Mouse (Mus musculus) hindbrain, embryonic 15.5 days (tissue): Measurements from ENCODE around the gene Daam2. TPM values are rescaled to one million over a fixed set of nuclear protein-coding genes. Genes with fewer than 3 reads are reported as not detected.

ENCODE experiments used
- ATAC-seq: fragments of 200-750 bp; cut with Nextera tagmentation; 2 replicates; pipeline ENCODE4 v1.8.0; 2017; ENCODE audit warnings: low read depth, moderate number of reproducible peaks, moderate TSS enrichment; ENCODE audit not compliant: low FRiP score
- H3K27ac ChIP-seq: fragments of 300-500 bp; sonication (generic); replicated peaks from 2 replicates; pipeline ENCODE4 v1.5.1; 2015; ENCODE audit warnings: mild to moderate bottlenecking, inconsistent platforms
- H3K27me3 ChIP-seq: fragments of 300-500 bp; sonication (generic); 2 replicates; pipeline ENCODE4 v1.6.1; 2015; ENCODE audit warnings: control low read depth, inconsistent platforms
- H3K36me3 ChIP-seq: fragments of 300-500 bp; sonication (generic); 2 replicates; pipeline ENCODE4 v1.6.1; 2015; ENCODE audit warnings: control low read depth, inconsistent platforms
- H3K4me1 ChIP-seq: fragments of 300-500 bp; sonication (generic); replicated peaks from 2 replicates; pipeline ENCODE4 v1.6.1; 2015; ENCODE audit warnings: control low read depth, inconsistent platforms
- H3K4me2 ChIP-seq: fragments of 300-500 bp; sonication (generic); 2 replicates; pipeline ENCODE4 v1.6.1; 2015; ENCODE audit warnings: moderate library complexity, mild to moderate bottlenecking, inconsistent platforms
- H3K4me3 ChIP-seq: fragments of 300-500 bp; sonication (generic); 2 replicates; pipeline ENCODE4 v1.5.1; 2015; ENCODE audit warnings: mild to moderate bottlenecking, inconsistent platforms
- H3K9ac ChIP-seq: fragments of 300-500 bp; sonication (generic); 2 replicates; pipeline ENCODE4 v1.6.1; 2015; ENCODE audit warnings: inconsistent platforms
- H3K9me3 ChIP-seq: fragments of 300-500 bp; sonication (generic); 2 replicates; pipeline ENCODE4 v1.6.1; 2016; ENCODE audit warnings: control low read depth, inconsistent platforms
- WGBS: fragments of 180-500 bp; shearing (Covaris S2); methylation state at CpG from one replicate; pipeline ENCODE4 v1.1.7; 2015; 5-methylcytosine and 5-hydroxymethylcytosine counted together
- polyA plus RNA-seq: library from polyadenylated mRNA; unstranded; fragments of >200 nt; fragmentation: Nextera tagmentation; extraction: Ambion mirVana; gene quantifications from 2 replicates; pipeline ENCODE4 v1.2.1, GENCODE M21; 2015

Gene Daam2
- polyA plus RNA-seq, 1 experiment from 2014 or later, result 2.5 TPM

DNA sequence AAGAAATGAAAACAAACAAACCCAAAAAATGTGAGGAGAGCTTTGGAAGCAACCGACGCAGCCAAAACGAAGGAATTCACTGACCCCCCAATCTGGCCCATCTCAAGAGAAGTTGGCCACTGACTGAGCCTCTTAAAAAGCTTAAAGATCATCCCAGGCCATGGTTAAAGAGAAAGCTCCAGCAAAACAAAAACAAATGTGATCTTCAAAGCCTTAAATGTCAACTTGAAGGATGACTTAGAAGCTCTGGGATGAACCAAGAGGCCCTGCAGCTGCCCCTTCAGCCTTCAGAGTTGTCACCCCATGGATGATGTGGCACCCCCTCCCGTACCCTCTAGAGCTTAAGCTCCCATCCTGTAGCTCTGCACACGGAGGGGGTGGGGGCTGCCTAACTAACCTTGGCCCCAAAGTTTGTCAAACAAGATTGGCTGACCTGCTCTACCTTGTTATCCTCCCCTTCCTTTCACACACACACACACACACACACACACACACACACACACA is 4.3 kb downstream of the Daam2 start:
- Histone ChIP-seq H3K4me1 (peaks cover 19% of the 10 kb centered on the region), H3K4me3 (no peak overlapping the region), H3K27me3 (peaks cover 4% of the 10 kb centered on the region; the same call in 1 of the 2 replicates), H3K36me3 (no peaks in the 10 kb centered on the region), H3K9me3 (no peaks in the 10 kb centered on the region), H3K4me2 (no peak overlapping the region), H3K27ac (no peak overlapping the region), H3K9ac (no peak overlapping the region)
- 45% methylated on average over 5 of the region's 5 CpGs for WGBS
- no peak for ATAC-seq

DNA sequence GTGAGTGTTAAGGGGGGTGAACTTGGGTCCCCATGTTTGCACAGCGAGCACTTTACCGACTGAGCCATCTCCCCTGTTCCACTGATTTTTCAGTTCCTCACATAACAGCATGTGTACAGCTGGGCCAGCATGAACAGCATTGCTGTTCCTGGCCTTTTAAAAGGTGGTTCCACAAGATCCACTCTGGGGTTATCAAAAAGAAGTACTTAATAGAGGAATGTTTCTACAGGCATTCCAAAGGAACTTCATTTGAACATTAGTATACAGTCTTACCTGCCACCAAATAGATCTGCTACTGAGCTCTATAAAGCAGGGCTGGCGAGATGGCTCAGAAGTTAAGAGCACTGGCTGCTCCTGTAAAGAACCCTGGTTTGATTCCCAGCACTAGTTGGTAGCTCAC is 8.0 kb downstream of the Daam2 start:
- Histone ChIP-seq H3K4me2 (no peak overlapping the region), H3K9me3 (no peaks in the 10 kb centered on the region), H3K27ac (no peak overlapping the region), H3K4me3 (no peak overlapping the region), H3K36me3 (no peaks in the 10 kb centered on the region), H3K9ac (no peak overlapping the region), H3K27me3 (no peaks in the 10 kb centered on the region), H3K4me1 (no peaks in the 10 kb centered on the region)
- no peak for ATAC-seq
- WGBS, result 96% methylated on average over 3 of the region's 3 CpGs

DNA sequence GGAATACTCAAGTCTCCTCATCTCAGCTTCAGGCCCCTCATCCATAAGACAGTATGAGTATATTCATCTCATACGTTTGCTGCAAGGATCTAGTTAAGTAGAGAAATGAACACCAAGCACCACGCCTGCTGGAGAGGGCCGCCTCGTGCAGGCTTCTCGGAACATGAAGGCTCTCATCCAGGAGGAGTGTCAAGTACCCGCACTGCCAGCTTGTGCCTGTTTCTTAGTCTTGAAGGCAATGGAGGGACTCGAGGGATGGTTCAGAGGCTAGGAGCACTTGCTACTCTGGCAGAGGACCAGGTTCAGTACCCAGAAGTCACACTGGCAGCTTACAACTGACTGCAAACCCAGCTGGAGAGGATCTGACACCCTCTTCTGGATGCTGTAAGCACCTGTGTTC is 12.2 kb downstream of the Daam2 start:
- 85% methylated on average over 7 of the region's 7 CpGs for WGBS
- no peak overlapping the region for H3K4me2 ChIP-seq
- ATAC-seq, result no peak
- no peaks in the 10 kb centered on the region for H3K9me3 ChIP-seq
- no peaks in the 10 kb centered on the region for H3K36me3 ChIP-seq
- no peak overlapping the region for H3K4me3 ChIP-seq
- no peak overlapping the region for H3K9ac ChIP-seq
- no peak overlapping the region for H3K27ac ChIP-seq
- H3K4me1 ChIP-seq, result no peaks in the 10 kb centered on the region
- H3K27me3 ChIP-seq, result no peaks in the 10 kb centered on the region

DNA sequence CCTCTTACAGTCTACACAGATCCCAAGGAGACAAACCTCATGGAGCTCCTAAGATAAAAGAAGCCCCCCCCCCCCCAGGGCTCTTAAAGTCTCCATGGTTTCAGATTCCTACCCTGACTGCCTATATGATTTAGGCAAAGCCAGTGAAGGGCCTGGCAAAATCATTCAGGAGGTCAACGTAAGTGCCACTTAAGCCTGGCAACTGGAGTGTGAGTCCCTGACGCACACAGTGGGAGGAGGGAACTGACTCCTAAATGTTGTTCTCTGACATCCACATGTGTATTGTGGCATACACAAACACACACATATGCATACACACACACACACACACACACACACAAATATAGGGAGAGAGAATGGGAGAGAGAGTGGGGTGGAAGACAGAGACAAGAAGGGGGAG is 12.7 kb downstream of the Daam2 start:
- Histone ChIP-seq H3K4me1 (no peaks in the 10 kb centered on the region), H3K27me3 (no peaks in the 10 kb centered on the region), H3K9me3 (no peaks in the 10 kb centered on the region), H3K27ac (no peak overlapping the region), H3K36me3 (no peaks in the 10 kb centered on the region), H3K4me3 (no peak overlapping the region), H3K9ac (no peak overlapping the region), H3K4me2 (no peak overlapping the region)
- WGBS, result 91% methylated on average over 2 of the region's 2 CpGs
- ATAC-seq, result no peak

DNA sequence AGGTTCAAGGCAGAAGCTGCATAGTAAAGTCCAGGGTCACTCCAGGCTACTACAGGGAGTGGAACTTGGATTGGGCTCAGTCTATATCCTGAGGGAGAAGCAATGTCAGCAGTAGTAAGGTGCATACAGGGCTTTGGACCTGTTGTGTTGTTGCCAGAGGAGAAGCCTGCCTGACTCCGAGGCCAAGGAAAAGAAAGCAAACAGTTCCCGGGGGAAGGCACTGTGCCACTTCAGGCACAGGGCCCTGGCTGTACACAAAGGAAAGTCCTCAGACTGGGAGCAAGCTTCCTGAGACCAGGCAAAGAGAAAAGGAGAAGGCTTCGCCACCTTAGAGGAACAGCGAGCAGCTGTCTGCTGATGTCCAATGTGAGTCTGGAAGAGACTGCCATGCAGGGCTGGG is 18.1 kb downstream of the Daam2 start:
- Histone ChIP-seq H3K27me3 (no peaks in the 10 kb centered on the region), H3K4me2 (no peak overlapping the region), H3K9me3 (no peaks in the 10 kb centered on the region), H3K4me3 (no peak overlapping the region), H3K9ac (no peak overlapping the region), H3K36me3 (no peaks in the 10 kb centered on the region), H3K4me1 (no peaks in the 10 kb centered on the region), H3K27ac (no peak overlapping the region)
- 68% methylated on average over 4 of the region's 4 CpGs for WGBS
- ATAC-seq, result no peak

DNA sequence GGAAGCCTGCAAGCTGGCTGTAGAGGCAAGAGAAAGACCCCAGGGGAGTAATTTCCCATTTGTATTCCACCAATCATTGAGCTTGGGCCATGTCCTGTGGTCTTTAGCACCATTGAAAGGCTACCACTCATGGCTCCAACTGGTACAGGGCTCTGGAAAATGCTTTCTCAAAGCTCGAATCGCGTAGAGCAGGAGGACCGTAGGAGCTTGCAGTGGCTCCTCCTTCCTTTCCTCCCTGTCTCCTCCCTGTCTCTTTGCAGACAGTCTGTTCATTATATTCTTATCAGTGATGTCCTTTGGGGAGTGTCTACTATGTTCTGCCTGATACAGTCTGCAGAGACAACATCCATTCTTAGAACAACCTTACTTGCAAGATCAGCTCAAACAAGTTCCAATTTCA is 18.7 kb downstream of the Daam2 start:
- Histone ChIP-seq H3K9me3 (no peaks in the 10 kb centered on the region), H3K4me2 (no peak overlapping the region), H3K9ac (no peak overlapping the region), H3K27me3 (no peaks in the 10 kb centered on the region), H3K4me1 (0 out of 2 replicates have a peak, but pooled peaks cover 3% of the 10 kb centered on the region), H3K4me3 (no peak overlapping the region), H3K27ac (no peak overlapping the region), H3K36me3 (no peaks in the 10 kb centered on the region)
- WGBS, result 75% methylated on average over 4 of the region's 4 CpGs
- no peak for ATAC-seq

DNA sequence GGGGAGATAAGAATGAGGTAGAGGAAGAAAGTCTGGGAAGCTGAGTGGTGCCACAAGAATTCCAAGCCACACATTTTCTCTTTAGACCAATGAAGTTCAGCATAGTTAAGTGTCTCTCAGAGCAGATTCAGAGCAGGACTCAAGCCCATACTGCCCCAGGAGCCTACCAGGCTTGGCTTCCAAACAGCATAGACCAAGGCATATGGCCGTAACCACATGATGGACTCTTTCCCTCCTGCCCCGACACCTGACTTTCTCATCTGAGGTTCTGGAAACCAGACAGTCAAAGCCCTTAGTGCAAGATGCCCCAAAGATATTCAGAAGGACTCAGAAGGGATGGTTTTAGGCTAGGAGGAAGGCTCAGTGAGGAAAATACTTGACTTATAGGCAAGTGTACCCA is 19.6 kb downstream of the Daam2 start:
- H3K36me3 ChIP-seq, result no peaks in the 10 kb centered on the region
- no peak overlapping the region for H3K27ac ChIP-seq
- no peaks in the 10 kb centered on the region for H3K27me3 ChIP-seq
- H3K4me2 ChIP-seq, result no peak overlapping the region
- no peak overlapping the region for H3K9ac ChIP-seq
- no peak overlapping the region for H3K4me3 ChIP-seq
- no peak for ATAC-seq
- H3K4me1 ChIP-seq, result peaks cover 7% of the 10 kb centered on the region
- H3K9me3 ChIP-seq, result no peaks in the 10 kb centered on the region
- WGBS, result 96% methylated on average over 2 of the region's 2 CpGs

DNA sequence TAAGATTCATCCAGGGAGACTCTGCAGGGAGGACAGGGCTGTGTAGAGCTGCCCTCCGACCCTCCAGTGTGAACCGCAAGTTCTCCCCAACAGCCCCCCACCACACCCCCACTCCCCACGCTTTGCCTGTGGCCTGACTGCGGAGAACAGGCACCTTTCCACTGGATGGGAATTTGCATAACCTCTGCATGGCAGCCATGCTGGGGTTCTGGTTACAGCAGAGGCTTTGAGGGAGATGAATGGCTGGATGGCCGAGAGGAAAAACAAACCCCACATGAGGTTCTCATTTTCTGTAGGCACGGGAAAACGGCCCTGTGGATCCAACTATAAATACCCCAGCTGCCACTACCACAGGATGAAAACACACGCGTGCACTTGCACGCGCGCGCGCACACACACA is 23.4 kb downstream of the Daam2 start:
- no peak for ATAC-seq
- no peak overlapping the region for H3K9ac ChIP-seq
- H3K9me3 ChIP-seq, result no peaks in the 10 kb centered on the region
- peaks cover 19% of the 10 kb centered on the region for H3K4me1 ChIP-seq
- H3K4me3 ChIP-seq, result no peak overlapping the region
- no peak overlapping the region for H3K4me2 ChIP-seq
- H3K27ac ChIP-seq, result no peak overlapping the region
- 67% methylated on average over 14 of the region's 14 CpGs for WGBS
- no peaks in the 10 kb centered on the region for H3K27me3 ChIP-seq
- no peaks in the 10 kb centered on the region for H3K36me3 ChIP-seq

DNA sequence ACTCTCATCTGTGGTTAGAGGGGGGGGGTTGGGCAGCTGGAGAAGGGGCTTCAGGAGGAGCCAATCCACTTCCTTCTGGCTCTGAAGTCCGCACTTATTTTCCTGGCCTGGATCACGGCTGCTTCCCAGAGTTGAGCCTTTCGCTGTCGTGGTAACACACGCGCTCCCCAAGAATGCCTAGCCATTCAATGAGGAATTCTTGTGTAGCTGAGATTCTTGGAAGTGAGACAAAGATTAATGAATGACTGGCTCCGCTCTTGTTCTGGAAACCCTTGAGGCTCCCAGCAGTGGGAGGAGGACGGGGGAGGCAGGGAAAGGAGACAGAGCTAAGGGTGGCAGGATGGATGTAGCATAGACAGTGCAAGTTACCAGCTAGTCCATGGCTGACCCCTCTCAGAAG is 24.9 kb downstream of the Daam2 start:
- no peaks in the 10 kb centered on the region for H3K36me3 ChIP-seq
- no peaks in the 10 kb centered on the region for H3K9me3 ChIP-seq
- 7% methylated on average over 8 of the region's 8 CpGs for WGBS
- ATAC-seq, result peak; percentile 89
- H3K4me2 ChIP-seq, result no peak overlapping the region
- H3K4me3 ChIP-seq, result no peak overlapping the region
- H3K9ac ChIP-seq, result no peak overlapping the region
- peak overlapping the region; percentile 53; the same call in 1 of the 2 replicates for H3K27ac ChIP-seq
- no peaks in the 10 kb centered on the region for H3K27me3 ChIP-seq
- peaks cover 19% of the 10 kb centered on the region for H3K4me1 ChIP-seq

DNA sequence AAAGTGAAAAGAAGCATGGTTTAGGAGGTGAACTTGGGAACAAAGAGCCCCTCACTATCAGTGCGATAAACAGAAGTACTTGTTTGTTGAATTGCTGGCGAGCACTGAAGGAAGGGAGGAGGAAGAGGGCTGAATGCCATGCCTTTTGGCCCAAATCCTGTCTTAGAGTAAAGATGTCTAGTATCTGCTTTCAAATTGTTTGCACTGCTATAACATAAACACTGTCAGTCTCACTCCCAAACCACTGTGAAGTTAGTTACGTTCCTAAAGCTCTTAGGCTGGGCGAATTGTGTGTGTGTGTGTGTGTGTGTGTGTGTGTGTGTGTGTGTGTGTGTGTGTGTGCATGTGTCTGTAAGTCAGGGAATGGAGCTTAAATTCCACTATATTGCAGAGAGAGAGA is 28.6 kb downstream of the Daam2 start:
- no peak overlapping the region for H3K27ac ChIP-seq

DNA sequence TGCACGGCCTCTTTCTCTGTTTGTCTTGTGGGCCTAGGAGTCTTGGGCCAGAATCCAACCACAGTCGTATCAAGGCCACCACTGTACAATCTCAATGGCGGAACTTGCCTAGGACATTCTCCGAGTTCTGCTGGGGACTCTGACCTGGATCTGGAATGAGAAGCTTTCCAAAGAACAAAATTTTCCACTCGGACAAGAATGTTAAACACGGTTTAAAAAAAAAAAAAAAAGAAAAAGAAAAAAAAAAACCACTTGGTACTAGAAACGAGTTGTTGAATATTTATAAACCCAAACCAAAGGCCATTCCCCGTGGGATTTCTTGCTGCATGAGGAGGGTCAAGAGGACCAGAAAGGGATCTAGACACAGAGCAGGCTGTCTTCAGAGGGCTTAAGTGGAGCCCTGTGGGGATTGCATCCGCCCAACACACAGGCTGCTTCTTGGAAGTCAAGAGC is 29.9 kb downstream of the Daam2 start:
- H3K4me1 ChIP-seq, result peaks cover 9% of the 10 kb centered on the region
- H3K9ac ChIP-seq, result no peak overlapping the region
- no peak for ATAC-seq
- no peak overlapping the region for H3K4me2 ChIP-seq
- no peaks in the 10 kb centered on the region for H3K36me3 ChIP-seq
- no peak overlapping the region for H3K4me3 ChIP-seq
- H3K9me3 ChIP-seq, result no peaks in the 10 kb centered on the region
- H3K27me3 ChIP-seq, result no peaks in the 10 kb centered on the region
- H3K27ac ChIP-seq, result no peak overlapping the region
- 60% methylated on average over 9 of the region's 9 CpGs for WGBS

More for the DNA sequence above, 28.6 kb downstream of the Daam2 start:
- 62% methylated on average over 4 of the region's 4 CpGs for WGBS
- H3K9me3 ChIP-seq, result no peaks in the 10 kb centered on the region
- no peaks in the 10 kb centered on the region for H3K36me3 ChIP-seq
- no peak overlapping the region for H3K4me3 ChIP-seq
- no peak overlapping the region for H3K9ac ChIP-seq
- no peak overlapping the region for H3K4me2 ChIP-seq
- H3K4me1 ChIP-seq, result peaks cover 16% of the 10 kb centered on the region
- no peak for ATAC-seq
- H3K27me3 ChIP-seq, result no peaks in the 10 kb centered on the region

DNA sequence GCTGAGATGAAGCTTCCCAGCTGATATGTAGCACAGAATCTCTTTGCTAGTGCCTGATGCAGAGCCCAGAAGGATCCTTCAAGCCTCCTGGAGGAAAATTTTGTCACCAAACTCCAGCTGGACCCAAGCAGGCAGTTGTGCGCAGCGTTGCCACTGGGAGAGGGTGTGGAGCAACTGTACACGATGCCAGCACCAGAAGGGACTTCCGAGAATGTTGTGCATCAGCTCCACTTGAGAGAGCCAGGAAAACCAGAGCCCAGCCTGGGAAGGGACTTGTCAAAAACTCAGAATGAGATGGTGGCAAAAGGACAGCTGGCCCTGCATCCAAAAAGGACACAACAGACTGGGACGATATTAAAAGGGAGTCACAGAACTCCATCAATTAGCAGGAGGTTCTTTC is 32.5 kb downstream of the Daam2 start:
- H3K9me3 ChIP-seq, result no peaks in the 10 kb centered on the region
- H3K4me3 ChIP-seq, result no peak overlapping the region
- H3K36me3 ChIP-seq, result no peaks in the 10 kb centered on the region
- H3K4me2 ChIP-seq, result no peak overlapping the region
- H3K27ac ChIP-seq, result no peak overlapping the region
- peaks cover 7% of the 10 kb centered on the region for H3K4me1 ChIP-seq
- H3K9ac ChIP-seq, result no peak overlapping the region
- WGBS, result 88% methylated on average over 5 of the region's 5 CpGs
- ATAC-seq, result no peak
- H3K27me3 ChIP-seq, result no peaks in the 10 kb centered on the region

DNA sequence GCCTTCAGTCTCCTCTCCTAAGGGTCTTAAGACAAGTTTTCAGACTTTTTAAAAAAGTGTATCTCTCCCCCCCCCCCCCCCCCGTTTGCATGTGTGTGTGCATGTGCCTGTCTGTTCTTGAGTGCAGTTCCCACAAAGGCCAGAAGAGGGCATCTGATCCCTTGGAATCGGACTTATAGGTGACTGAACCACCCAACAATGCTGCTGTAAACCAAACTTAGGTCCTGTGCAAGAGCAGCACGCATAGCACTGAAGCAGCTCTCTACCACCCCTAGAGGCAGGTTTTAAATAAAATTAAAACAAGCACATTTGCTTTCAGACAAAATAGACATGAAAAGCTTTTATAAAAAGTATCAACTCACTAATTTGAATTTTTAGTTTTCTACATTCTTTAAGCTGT is 33.9 kb downstream of the Daam2 start:
- peaks cover 7% of the 10 kb centered on the region; the same call in 1 of the 2 replicates for H3K4me1 ChIP-seq
- ATAC-seq, result no peak
- H3K4me3 ChIP-seq, result no peak overlapping the region
- H3K4me2 ChIP-seq, result no peak overlapping the region
- 18% methylated on average over 3 of the region's 3 CpGs for WGBS
- H3K27me3 ChIP-seq, result no peaks in the 10 kb centered on the region
- no peaks in the 10 kb centered on the region for H3K36me3 ChIP-seq
- no peak overlapping the region for H3K27ac ChIP-seq
- no peaks in the 10 kb centered on the region for H3K9me3 ChIP-seq
- no peak overlapping the region for H3K9ac ChIP-seq
